Mouse (Mus musculus): ENCODE results near the gene Syngr2.
"Not testable (repeated sequence)": the region's sequence is repeated elsewhere in the genome, so short reads cannot be mapped to it uniquely, and the experiment has no call there.

The Syngr2 gene

DNA sequence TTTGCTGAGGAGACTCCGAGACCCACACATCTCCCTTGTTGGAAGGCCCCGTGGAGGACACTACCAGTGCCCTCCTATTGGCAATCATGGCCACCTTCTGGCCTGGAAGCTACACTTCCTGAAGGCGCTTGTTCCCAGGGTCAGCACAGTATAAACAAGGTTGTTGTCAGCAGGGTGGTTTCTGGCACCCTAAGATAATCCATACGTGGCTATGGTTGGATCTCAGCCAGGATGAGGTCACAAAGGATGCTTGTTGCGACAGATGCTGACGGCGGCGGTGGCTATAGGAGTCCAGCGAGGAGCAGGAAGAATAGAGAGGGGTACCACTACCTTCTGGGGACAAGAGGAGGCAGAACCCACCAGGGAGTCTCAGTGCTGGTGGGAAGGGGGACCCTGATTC, 20.9 kb downstream of the Syngr2 start:
- DNase-seq (ENCODE audit: extremely low read depth, low read depth, low spot score), result no peak

DNA sequence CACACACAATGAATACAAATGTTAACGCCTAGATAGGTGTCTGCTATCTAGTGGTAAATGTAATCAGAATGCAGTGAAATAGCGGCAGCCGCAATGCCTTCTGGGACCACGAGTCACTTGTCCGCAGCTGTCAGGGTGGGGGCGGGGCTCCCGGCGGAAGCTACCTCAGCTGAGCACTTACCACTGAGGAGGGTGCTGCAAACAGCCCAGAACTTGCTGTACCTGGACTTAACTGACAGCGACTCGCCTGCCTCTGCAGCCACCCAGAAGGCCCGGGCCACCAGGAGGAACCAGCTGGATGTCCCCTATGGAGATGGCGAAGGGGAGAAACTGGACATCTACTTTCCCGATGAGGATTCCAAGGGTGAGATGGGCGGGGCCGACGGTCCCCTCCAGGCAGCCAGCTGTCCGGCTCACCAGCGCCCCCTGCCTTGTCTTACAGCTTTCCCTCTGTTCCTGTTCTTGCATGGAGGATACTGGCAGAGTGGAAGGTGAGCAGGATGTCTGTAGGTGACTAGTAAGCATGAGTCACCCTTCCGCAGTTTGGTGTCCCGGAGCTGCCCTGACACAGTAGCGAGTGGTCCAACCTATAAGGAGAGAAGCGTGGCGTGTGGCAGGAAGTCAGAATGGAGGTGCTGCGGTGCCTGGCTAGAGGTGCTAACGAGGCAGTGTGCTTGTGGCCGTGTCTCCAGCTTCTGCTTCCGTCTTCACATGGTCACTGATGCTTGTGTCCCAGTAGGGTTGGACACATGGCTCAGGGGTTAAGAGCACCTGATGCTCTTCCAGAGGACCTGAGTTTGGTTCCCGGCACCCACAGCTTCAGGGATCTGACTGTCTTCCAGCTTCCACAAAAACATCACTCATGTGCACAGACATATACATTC, 22.9 kb downstream of the Syngr2 start:
- no peak for DNase-seq (ENCODE audit: extremely low read depth, low read depth, low spot score)

DNA sequence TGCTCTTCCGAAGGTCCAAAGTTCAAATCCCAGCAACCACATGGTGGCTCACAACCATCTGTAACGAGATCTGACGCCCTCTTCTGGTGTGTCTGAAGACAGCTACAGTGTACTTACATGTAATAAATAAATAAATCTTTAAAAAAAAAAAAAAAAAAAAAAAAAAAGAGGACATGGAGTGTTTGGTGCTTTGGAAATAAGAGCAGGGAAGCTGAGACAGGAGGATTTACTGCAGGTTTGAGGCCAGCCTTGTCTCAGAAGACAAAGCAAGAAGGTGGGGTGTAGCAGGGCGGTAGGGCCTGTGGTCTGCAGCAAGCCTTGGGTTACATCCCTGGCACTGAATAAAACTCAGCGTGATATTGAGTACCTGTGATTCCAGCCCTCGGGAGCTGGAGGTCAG, 24.0 kb downstream of the Syngr2 start:
- not testable (repeated sequence) for DNase-seq (ENCODE audit: extremely low read depth, low read depth, low spot score)

DNA sequence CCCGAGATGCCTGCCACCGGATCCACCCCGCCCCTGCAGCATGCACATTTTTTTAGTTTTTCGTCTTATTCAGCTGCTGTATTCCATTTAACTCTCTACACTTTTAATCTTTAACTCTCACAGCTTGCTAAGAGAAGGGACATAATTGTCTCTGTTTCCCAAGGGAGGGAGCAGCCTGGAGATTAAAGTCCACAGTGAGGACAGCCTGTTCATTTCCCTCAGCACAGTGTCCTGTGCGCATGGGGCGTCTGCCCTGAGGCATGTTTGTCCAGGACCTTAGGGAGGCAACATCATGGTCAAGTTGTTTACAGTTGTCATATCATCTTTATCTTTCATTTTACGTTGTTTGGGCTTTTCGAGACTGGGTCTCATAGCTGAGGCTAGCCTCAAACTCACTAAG, 24.6 kb downstream of the Syngr2 start:
- no peak for DNase-seq (ENCODE audit: extremely low read depth, low read depth, low spot score)

DNA sequence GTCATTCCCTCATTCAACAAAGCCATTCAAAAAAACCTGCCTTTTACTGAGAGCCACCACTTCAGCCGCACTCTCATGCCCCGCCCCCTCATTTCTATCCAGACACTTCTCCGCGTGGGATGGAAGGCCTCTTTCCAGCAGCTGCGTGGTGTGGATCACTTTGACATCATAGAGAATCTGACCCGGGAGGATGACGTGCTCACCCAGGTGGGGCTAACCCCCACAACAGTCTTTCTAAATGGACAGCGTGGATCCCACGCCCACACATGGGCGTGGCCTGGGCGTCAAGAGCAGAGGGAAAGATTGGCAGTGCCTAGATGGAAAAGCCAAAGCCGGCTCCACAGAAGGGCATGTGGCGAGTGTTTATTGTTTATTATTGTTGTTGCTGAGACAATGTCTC, 26.8 kb downstream of the Syngr2 start:
- DNase-seq (ENCODE audit: extremely low read depth, low read depth, low spot score), result no peak

DNA sequence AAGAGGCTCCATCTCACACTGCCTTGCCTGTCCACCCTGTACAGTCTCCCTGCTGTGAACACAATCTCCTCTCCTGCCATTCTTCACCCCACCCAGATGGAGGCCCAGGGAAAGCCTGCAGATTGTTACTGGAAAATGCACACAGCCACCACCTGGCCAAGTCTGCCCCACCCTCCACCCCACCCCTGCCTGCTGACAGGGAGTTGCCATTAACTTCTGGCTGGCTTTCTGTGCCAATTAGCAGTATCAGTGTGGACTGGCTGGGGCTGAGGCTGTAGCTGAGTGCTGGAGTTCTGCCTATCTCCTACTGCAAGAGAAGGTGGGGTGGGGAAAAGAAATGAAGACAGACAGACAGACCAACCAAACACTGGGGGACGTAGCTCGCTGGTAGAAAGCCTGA, 29.1 kb downstream of the Syngr2 start:
- DNase-seq (ENCODE audit: extremely low read depth, low read depth, low spot score), result no peak

DNA sequence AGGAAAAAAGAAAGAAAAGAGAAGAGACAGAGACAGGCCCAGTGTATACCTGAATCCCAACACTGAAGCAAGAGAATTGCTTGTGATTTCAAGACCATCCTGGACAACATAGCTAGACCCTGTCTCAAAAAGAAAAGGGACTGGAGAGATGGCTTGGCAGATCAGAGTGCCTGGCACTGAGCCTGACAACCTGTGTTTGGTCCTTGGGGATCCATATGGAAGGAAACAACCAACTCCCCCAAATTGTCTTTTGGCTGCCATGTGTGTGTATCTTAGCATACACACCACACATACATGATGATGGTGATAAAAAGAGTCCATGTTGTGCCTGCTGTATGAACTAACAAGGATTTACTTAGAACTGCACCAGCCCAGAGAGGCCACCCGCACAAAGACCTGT, 29.6 kb downstream of the Syngr2 start:
- DNase-seq (ENCODE audit: extremely low read depth, low read depth, low spot score), result no peak

DNA sequence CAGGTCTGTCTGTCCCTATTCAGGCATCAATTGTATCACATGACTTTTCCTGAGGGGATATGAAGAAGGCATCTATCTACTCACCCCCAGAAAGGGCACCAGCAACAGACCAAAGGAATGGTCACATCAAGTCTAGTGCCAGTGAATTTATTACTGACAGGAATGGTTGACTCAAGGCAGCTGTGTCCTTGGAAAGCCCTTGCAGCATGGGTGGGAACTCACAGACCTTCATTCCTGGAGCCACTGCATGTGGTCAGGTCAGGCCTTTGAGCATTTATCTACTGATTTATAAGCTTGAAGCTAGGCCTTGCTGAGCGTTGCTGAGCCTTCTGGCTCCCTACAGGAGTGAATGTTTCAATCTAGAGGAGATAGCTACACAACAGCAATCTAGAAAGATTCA, 31.4 kb downstream of the Syngr2 start:
- no peak for DNase-seq (ENCODE audit: extremely low read depth, low read depth, low spot score)

DNA sequence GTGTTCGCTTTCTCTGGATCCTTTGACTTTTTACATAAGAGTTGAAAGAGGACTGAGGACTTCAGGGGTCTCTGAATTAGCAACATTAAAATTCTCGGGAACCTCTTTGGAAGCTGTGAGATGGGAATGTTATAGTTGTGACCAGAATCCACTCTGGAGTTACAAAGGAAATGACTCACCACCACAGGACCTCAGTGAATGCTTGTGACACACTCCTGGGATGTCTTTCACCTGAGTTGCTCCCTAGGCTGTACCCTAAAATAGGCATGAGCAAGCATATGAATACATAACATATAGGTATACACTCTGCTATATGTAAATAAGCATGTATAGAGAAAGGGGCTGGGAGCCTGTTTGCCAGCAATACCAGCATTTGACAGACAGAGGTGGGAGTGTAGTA, 34.0 kb downstream of the Syngr2 start:
- DNase-seq (ENCODE audit: extremely low read depth, low read depth, low spot score), result no peak

DNA sequence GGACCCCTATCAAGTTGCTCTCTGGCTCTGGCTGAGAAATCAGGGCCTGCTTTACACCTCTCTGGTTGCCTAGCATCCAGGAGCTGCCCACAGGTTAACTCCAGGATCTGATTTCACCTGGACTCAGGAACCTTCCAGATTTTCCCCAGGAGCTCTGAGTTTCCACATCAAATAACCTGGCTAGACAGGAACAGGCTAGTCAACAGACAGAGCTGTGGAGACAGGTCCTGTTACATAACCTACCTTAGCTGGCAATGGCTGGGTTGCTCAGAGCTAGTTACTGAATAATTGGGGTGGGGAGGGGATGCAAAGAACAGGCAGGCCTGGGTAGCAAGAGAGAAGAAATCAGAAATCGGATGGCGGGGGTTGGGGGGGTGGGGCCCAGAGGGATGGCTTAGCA, 35.5 kb downstream of the Syngr2 start:
- peak; percentile 94 for DNase-seq (ENCODE audit: extremely low read depth, low read depth, low spot score)

DNA sequence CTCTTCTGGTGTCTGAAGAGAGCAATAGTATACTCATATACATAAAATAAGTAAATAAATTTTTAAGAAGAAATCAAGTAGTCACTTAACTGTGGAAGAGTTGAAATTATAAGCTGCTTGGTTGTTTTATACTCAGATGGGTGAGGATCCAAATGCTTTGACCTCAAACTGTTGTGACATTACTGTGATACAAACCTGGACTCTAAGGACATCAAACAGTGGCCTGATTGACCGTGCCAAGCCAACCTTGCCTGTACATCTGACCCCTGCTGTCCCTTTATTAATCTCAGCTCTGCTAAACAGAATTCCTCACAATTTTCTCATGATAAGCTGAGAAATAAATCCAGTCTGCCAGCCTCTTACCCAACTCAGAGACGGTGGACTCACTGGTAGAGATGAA, 36.2 kb downstream of the Syngr2 start:
- no peak for DNase-seq (ENCODE audit: extremely low read depth, low read depth, low spot score)

DNA sequence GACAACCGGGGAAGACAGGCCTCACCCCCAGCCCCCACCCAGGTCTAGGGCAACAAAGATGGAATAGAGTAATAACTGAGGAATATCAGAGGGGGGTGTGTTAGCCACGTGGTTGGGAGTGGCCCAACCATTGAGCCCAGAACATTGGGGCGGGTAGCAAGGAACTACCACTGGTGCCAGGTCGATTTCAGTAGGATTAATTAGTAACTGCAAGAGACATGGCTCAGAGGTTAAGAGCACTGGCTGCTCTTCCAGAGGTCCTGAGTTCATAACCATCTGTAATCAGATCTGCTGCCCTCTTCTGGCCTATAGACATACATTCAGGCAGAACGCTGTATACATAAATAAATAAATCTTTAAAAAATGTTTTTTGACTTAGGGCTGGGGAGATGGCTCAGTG, 37.2 kb downstream of the Syngr2 start:
- no peak for DNase-seq (ENCODE audit: extremely low read depth, low read depth, low spot score)

DNA sequence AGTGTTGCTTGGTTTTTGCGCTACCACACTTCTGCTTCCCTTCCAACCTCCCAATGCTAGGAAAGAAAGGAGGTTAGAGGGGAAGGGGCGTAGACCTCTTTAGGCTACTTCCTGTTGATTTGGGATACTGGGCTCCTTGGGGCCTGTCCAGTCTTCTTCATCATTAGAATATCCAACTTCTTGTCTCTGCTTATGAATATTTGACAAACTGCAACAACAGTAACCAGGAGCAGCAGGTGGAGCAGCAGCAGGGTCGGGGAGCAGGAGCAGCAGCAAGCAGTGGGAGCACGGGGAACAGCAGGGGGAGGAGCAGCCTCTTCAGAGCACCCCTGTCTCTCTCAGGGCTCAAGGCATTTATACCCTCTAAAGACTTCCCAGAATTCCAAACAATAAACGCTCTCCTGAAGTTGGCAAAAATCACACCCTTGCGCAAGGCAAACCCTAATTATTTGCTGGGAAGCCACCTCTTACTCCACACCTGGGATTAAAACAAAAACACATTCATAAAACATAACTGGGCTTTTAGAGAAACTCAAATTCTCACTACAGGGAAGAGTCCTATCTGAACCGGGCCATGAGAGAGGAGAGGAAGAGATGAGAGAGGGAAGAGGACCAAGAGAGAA, 38.2 kb downstream of the Syngr2 start:
- peak; percentile 74 for DNase-seq (ENCODE audit: extremely low read depth, low read depth, low spot score)

DNA sequence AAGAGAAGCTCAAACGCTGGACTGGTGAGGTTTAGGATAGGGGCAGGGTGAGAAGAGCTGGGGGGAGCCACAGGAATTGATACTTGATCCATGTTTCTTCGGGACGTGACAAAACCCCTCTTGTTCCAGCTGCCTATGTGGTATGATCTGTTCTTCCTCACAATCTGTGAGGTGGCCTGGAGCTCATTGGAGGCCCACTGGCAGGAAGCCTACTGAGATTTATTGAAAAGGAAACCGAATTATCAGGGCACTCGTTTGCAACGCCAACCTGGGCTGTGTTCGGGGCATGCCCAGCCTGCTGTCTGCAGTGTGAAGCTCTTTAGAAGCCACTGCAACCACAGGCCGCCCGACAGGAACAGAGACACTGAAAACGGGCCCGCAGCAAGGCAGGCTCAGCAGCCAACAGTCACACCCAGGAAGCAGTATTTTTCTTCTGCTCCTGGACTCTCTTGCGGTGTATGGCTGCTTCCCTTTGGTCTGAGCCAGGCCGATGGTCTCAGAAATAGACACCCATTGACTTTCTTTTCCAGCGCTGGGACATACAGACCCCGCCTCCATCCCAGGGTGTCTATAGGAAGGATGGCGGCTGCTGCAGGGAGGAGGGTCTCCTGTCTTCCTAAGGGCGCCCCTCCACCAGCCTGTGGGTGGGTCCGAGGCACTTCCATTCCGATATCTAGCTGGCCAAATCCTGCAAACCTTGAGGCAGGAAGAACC, 39.0 kb downstream of the Syngr2 start:
- DNase-seq (ENCODE audit: extremely low read depth, low read depth, low spot score), result no peak

DNA sequence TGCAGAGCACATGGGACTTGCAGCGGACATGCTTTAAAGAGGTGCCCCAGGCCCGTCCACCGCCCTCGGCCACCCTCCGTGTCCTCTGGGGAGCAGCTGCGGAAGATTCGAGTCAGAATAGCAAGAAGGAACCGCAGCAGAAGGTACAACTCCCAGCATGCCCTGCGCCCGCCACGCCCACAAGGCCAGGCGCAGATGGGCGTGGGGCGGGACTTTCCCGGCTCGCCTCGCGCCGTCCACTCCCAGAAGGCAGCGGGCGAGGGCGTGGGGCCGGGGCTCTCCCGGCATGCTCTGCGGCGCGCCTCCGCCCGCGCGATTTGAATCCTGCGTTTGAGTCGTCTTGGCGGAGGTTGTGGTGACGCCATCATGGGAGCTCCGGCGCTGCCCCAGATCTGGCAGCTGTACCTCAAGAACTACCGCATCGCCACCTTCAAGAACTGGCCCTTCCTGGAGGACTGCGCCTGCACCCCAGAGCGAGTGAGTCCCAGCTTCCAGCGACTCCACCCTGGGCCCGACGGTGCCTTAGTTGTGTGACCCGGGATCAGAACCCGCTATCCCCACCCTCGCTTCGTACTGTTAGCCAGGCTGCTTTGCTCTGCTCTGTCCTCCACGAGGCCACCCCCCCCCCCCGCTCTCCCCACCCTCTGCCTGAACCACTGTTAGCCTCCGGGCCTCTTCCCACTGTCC, 39.7 kb downstream of the Syngr2 start, which contains the start of gene Birc5:
Birc5 (plus strand) TSS at position 267 of the 687 bp plus-strand sequence.
- DNase-seq (ENCODE audit: extremely low read depth, low read depth, low spot score), result no peak

DNA sequence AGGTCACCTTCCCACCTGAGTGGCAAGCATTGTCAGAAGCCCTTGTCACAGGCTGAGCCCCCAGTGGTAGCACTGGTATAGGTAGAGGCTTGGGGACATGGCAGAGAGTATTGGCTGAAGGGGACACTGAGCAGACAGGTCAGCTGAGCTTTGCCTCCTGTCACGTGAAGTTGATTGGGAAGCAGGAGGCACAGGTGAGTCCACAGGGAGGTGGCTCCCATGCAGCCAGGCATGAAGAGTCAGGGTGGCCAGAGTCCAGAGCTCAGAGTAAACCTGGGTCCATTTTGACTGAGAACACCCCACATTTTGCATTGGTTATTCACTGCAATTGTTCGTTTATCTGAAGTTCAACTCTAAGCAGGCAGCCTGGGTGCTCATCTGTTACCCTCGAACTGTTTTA, 43.4 kb downstream of the Syngr2 start:
- DNase-seq (ENCODE audit: extremely low read depth, low read depth, low spot score), result no peak

DNA sequence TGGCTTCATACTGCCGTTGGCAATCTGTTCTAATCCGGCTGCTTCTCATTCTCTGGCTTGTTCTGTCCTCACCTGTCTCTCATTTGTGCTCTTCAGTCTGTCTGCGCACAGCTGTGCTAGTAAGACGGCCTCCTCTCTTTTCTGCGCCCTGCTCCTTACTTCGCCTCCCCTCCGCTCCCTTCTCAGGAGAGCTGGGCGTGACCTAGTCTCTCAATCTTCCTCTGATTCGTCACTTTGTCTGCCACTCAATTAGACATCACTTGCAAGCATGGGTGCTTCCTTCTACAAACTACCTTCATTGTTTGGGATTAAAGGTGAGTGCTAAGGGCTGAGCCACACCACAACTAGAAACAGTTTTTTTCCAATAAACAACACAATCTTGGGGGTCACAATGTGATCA, 44.8 kb downstream of the Syngr2 start:
- no peak for DNase-seq (ENCODE audit: extremely low read depth, low read depth, low spot score)

DNA sequence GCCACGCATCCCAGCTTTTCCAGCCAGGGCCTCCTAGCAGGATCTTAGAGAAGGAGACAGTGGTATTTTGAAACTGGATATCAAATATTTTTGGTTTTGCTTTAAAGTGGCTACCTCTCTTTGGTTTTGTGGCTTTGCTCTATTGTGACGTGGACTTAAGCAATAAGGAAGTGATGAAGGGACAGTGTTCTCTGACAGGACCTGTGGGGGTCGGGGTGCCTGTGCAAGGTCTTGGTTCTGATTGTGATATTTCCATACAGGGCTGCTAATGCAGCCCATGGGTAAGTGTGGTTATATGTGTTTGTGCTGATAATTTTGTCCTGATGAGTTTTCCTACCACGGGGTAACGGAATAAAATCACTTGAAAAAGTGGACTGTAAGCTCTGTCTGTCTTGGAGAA, 45.9 kb downstream of the Syngr2 start:
- DNase-seq (ENCODE audit: extremely low read depth, low read depth, low spot score), result no peak

DNA sequence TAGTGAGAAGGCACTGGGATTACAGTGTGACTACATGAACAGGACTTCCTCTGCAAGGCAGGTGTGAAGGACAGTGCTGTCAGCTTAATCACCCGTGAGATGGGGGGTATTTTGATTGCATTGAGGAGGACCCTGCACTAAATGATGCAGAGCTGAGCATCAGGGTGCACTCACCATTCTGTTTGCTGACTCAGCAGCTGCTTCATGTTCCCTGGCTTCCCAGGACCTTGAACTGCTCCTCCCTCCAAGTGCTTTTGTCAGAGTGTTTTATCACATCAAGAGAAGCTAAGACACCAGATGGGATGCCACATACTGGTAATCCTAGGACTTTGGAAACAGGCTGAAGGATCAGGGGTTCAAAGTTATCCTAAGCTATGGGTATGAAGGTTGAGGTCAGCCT, 46.5 kb downstream of the Syngr2 start:
- DNase-seq (ENCODE audit: extremely low read depth, low read depth, low spot score), result no peak

DNA sequence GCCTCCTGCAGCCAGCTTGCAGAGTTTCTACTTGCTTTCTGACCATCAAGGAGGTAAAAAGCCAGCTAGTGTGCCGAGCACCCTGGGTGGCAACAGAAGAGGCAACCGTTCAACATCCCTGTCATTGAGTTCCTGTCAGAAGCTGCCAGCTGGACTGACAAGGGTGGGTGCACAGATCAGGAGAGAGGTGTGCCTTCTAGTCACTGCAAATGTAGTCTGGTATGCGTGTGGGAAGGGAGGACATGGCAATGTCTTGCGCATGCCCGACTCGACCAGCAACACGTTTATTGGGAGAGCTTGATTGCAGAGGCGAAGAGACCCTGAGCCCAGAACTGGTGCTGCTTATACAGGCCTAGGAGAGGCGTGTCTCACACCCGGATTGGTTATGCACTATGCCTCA, 48.0 kb downstream of the Syngr2 start:
- no peak for DNase-seq (ENCODE audit: extremely low read depth, low read depth, low spot score)

DNA sequence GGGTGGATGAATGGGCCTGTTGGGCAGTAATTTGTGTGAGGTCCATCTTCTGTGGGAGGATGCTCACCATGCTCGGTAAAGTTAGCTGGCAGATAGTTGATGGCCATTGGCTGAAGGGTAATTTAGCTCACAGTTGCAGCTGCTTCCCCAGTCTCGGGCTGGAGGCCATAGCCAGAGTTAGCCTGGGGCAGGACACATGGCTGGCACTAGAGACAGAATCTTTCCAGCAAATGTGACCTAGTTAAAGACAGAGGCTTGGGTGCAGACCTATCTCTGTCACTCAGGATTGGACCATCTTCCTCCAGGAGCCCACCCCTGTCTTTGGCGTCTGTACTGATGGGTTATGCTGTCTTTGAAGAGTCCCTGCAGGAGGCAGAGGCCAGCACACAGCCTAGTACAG, 48.9 kb downstream of the Syngr2 start:
- DNase-seq (ENCODE audit: extremely low read depth, low read depth, low spot score), result no peak
